Mouse (Mus musculus): ENCODE results near the gene Gpsm3. TPM values are rescaled to one million over a fixed set of nuclear protein-coding genes. Genes with fewer than 3 reads are reported as not detected.

Gene Gpsm3
- polyA plus RNA-seq, 1 experiment, result 12.8 TPM

DNA sequence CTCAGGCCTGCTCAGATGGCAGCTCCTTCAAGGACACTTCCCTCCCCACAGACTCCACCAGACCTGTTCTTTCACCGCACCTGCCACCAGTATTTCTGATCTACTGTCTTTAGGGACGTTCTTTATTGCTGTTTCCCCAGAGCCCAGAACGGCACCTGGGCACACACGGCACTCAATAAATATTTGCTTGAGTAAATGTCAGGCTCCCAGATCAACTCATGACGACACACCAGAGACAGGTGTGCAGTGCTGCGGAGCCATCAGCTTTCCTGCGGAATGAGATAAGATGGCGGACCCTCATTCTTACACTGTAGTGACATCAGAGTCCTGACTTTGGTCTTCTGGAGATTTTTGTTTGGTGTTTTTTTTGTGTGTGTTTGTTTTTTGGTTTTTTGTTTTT lies 31.4 kb downstream of the Gpsm3 start:
- Histone ChIP-seq H3K27ac (ENCODE audit: insufficient read depth, low read depth, low read length) (no peak overlapping the region), H3K36me3 (ENCODE audit: control insufficient read depth, insufficient read depth, low read length) (peaks cover 7% of the 10 kb centered on the region), H3K27me3 (replicated peaks; ENCODE audit: control insufficient read depth, insufficient read depth, low read length) (no peaks in the 10 kb centered on the region), H3K4me1 (ENCODE audit: control insufficient read depth, insufficient read depth, low read length) (peaks cover 3% of the 10 kb centered on the region; the same call in 1 of the 2 replicates), H3K4me3 (ENCODE audit: insufficient read depth, low read depth, low read length) (no peak overlapping the region)
- DNase-seq, result no peak
- WGBS, result 82% methylated on average over 8 of the region's 8 CpGs
- no peak for TF ChIP-seq CTCF (conservative IDR thresholded peaks at IDR 0.05; ENCODE audit: insufficient read depth, insufficient read length, low read depth, low read length)
- TF ChIP-seq POLR2A (IDR thresholded peaks at IDR 0.05; ENCODE audit: low read depth, low read length), result no peak

GRCm38 (mm10) chr17:34623161-34623560 lies 33.6 kb downstream of the Gpsm3 start:
- H3K4me1 ChIP-seq (ENCODE audit: control insufficient read depth, insufficient read depth, low read length), result peaks cover 6% of the 10 kb centered on the region; the same call in 1 of the 2 replicates
- H3K4me3 ChIP-seq (ENCODE audit: insufficient read depth, low read depth, low read length), result no peak overlapping the region
- peaks cover 7% of the 10 kb centered on the region for H3K36me3 ChIP-seq (ENCODE audit: control insufficient read depth, insufficient read depth, low read length)
- WGBS, result 75% methylated on average over 9 of the region's 9 CpGs
- H3K27me3 ChIP-seq (replicated peaks; ENCODE audit: control insufficient read depth, insufficient read depth, low read length), result no peaks in the 10 kb centered on the region
- no peak overlapping the region for H3K27ac ChIP-seq (ENCODE audit: insufficient read depth, low read depth, low read length)
- DNase-seq, result no peak
- TF ChIP-seq CTCF (conservative IDR thresholded peaks at IDR 0.05; ENCODE audit: insufficient read depth, insufficient read length, low read depth, low read length) (0 out of 2 replicates have a peak, but pooled peaks have one; percentile 18), POLR2A (IDR thresholded peaks at IDR 0.05; ENCODE audit: low read depth, low read length) (no peak)

DNA sequence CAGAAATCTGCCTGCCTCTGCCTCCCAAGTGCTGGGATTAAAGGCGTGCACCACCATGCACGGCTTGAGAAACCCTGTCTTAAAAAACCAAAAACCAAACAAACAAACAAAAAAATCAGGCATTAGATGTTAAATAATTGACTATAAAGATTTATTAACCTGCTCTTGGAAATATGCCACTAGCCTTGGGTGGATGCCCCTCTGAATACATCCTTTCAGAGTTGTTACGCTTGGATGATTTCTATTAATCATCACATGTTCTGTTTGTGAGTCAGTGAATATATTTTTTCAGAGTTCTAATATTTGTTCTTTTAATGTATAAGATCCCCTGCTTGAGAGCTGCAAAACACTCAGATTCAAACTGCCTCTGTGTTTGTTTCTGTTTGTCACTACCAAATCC lies 35.4 kb downstream of the Gpsm3 start:
- Histone ChIP-seq H3K27me3 (replicated peaks; ENCODE audit: control insufficient read depth, insufficient read depth, low read length) (no peaks in the 10 kb centered on the region), H3K36me3 (ENCODE audit: control insufficient read depth, insufficient read depth, low read length) (peaks cover 7% of the 10 kb centered on the region), H3K27ac (ENCODE audit: insufficient read depth, low read depth, low read length) (peak overlapping the region; percentile 79; the same call in 1 of the 2 replicates), H3K4me3 (ENCODE audit: insufficient read depth, low read depth, low read length) (no peak overlapping the region), H3K4me1 (ENCODE audit: control insufficient read depth, insufficient read depth, low read length) (peaks cover 10% of the 10 kb centered on the region; the same call in 1 of the 2 replicates)
- peak; percentile 80 for DNase-seq
- TF ChIP-seq POLR2A (IDR thresholded peaks at IDR 0.05; ENCODE audit: low read depth, low read length), result no peak
- TF ChIP-seq CTCF (conservative IDR thresholded peaks at IDR 0.05; ENCODE audit: insufficient read depth, insufficient read length, low read depth, low read length), result no peak
- WGBS, result 46% methylated on average over 3 of the region's 3 CpGs

DNA sequence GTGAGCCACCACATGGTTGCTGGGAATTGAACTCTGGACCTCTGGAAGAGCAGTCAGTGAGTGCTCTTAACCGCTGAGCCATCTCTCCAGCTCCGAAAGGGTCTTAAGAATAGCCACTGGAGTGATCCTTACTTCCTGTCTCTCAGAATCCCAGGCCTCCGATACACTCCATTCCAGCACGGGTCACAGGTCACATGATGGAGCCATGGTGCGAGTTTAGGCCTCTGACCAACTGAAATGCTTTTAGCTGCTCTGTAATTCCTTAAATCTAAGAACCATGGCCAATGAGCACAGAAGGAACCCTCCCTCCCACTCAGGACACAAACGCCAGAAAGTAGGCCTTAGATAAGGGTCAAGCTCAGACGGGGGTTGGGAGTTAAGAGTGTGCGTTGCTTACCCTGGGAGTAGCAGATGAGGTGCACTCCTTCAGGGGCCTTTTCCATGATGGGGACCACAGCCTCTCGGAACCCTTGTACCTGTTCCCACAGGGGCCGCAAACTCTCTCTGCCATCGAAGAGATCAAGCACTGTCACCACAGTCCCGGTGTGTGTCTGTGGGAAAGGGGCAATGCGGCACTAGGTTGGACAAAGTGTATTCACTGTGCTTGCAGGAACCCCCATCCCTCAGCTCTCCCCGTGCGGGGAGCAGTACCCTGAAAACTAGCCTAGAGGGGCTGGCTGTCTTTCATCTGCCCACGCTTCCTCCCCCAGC lies 36.6 kb downstream of the Gpsm3 start:
- peak; percentile 57 for DNase-seq
- Histone ChIP-seq H3K27ac (ENCODE audit: insufficient read depth, low read depth, low read length) (peak overlapping the region; percentile 79), H3K4me1 (ENCODE audit: control insufficient read depth, insufficient read depth, low read length) (peaks cover 13% of the 10 kb centered on the region)

DNA sequence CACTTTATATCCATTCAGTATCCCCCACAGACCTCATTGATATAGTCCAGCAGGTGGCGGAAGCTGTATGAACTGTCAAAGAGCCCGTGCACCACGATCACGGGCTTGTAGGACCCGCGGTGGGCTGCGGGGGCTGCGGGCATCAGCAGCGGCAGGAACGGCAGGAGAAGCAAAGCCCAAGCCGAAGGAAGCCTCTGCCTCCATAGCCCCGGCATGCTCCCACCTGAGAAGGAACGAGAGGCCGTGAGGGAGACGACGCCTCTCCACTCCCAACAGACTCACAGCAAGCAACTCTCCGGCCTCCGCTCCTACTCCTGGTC lies 37.1 kb downstream of the Gpsm3 start:
- Histone ChIP-seq H3K4me1 (ENCODE audit: control insufficient read depth, insufficient read depth, low read length) (peaks cover 15% of the 10 kb centered on the region), H3K27ac (ENCODE audit: insufficient read depth, low read depth, low read length) (peak overlapping the region; percentile 79), H3K27me3 (replicated peaks; ENCODE audit: control insufficient read depth, insufficient read depth, low read length) (no peaks in the 10 kb centered on the region), H3K4me3 (ENCODE audit: insufficient read depth, low read depth, low read length) (peak overlapping the region; percentile 81), H3K36me3 (ENCODE audit: control insufficient read depth, insufficient read depth, low read length) (peaks cover 6% of the 10 kb centered on the region)
- peak; percentile 51 for DNase-seq
- under 1% methylated on average over 18 of the region's 18 CpGs for WGBS
- TF ChIP-seq CTCF (conservative IDR thresholded peaks at IDR 0.05; ENCODE audit: insufficient read depth, insufficient read length, low read depth, low read length), result peak; percentile 41; the same call in 1 of the 2 replicates
- no peak for TF ChIP-seq POLR2A (IDR thresholded peaks at IDR 0.05; ENCODE audit: low read depth, low read length)

More for the DNA sequence above, 36.6 kb downstream of the Gpsm3 start:
- H3K27me3 ChIP-seq (replicated peaks; ENCODE audit: control insufficient read depth, insufficient read depth, low read length), result no peaks in the 10 kb centered on the region
- peak overlapping the region; percentile 81 for H3K4me3 ChIP-seq (ENCODE audit: insufficient read depth, low read depth, low read length)
- 30% methylated on average over 16 of the region's 16 CpGs for WGBS
- TF ChIP-seq POLR2A (IDR thresholded peaks at IDR 0.05; ENCODE audit: low read depth, low read length) (no peak), CTCF (conservative IDR thresholded peaks at IDR 0.05; ENCODE audit: insufficient read depth, insufficient read length, low read depth, low read length) (no peak)
- peaks cover 6% of the 10 kb centered on the region for H3K36me3 ChIP-seq (ENCODE audit: control insufficient read depth, insufficient read depth, low read length)

- Histone ChIP-seq H3K27me3 (replicated peaks; ENCODE audit: control insufficient read depth, insufficient read depth, low read length) (no peaks in the 10 kb centered on the region), H3K4me1 (ENCODE audit: control insufficient read depth, insufficient read depth, low read length) (peaks cover 15% of the 10 kb centered on the region), H3K4me3 (ENCODE audit: insufficient read depth, low read depth, low read length) (peak overlapping the region; percentile 81), H3K36me3 (ENCODE audit: control insufficient read depth, insufficient read depth, low read length) (peaks cover 6% of the 10 kb centered on the region), H3K27ac (ENCODE audit: insufficient read depth, low read depth, low read length) (peak overlapping the region; percentile 99)
- peak; percentile 94 for DNase-seq
- no peak for TF ChIP-seq CTCF (conservative IDR thresholded peaks at IDR 0.05; ENCODE audit: insufficient read depth, insufficient read length, low read depth, low read length)
- TF ChIP-seq POLR2A (IDR thresholded peaks at IDR 0.05; ENCODE audit: low read depth, low read length), result peak; percentile 72
- WGBS, result 3% methylated on average over 41 of the region's 45 CpGs
Observed at GRCm38 (mm10) chr17:34627093-34627942, 37.7 kb downstream of the Gpsm3 start.
